Mouse (Mus musculus): Measurements from ENCODE around the gene Ppp1r18. TPM values are rescaled to one million over a fixed set of nuclear protein-coding genes. Genes with fewer than 3 reads are reported as not detected.
"Not testable (repeated sequence)": the region's sequence is repeated elsewhere in the genome, so short reads cannot be mapped to it uniquely, and the experiment has no call there.

The Ppp1r18 gene
- polyA plus RNA-seq, 1 experiment from 2014 or later, result 21.9 TPM

GRCm38 (mm10) chr17:35838570-35838969 lies 26.8 kb upstream of the Ppp1r18 start:
- Histone ChIP-seq H3K4me1 (peaks cover 55% of the 10 kb centered on the region), H3K9me3 (no peaks in the 10 kb centered on the region), H3K4me2 (replicated peaks) (peak overlapping the region; percentile 66), H3K4me3 (peak overlapping the region; percentile 81), H3K9ac (replicated peaks) (peak overlapping the region; percentile 95), H3K27ac (replicated peaks) (peak overlapping the region; percentile 97), H3K27me3 (no peaks in the 10 kb centered on the region), H3K36me3 (peaks cover 25% of the 10 kb centered on the region)
- ATAC-seq (replicated peaks), result 0 out of 2 replicates have a peak, but pooled peaks have one; percentile 14
- 3% methylated on average over 5 of the region's 5 CpGs for WGBS

GRCm38 (mm10) chr17:35839002-35839401 lies 26.4 kb upstream of the Ppp1r18 start:
- Histone ChIP-seq H3K4me3 (peak overlapping the region; percentile 81), H3K9ac (replicated peaks) (peak overlapping the region; percentile 95), H3K36me3 (peaks cover 22% of the 10 kb centered on the region), H3K4me1 (peaks cover 50% of the 10 kb centered on the region), H3K27ac (replicated peaks) (peak overlapping the region; percentile 97), H3K4me2 (replicated peaks) (peak overlapping the region; percentile 66)
- not testable (repeated sequence) for H3K27me3 ChIP-seq; H3K9me3 ChIP-seq; ATAC-seq (replicated peaks)
- WGBS, result 55% methylated on average over 3 of the region's 3 CpGs

- H3K9ac ChIP-seq (replicated peaks), result no peak overlapping the region
Measured at GRCm38 (mm10) chr17:35840561-35840960, 24.8 kb upstream of the Ppp1r18 start.

GRCm38 (mm10) chr17:35841076-35841950 lies 24.1 kb upstream of the Ppp1r18 start, which contains the start of gene Mdc1:
Mdc1 (plus strand) TSS chr17:35841515.
- Histone ChIP-seq H3K9ac (replicated peaks) (peak within 1 kb of the TSS; percentile 67), H3K27ac (replicated peaks) (peak within 1 kb of the TSS; percentile 86), H3K27me3 (no peaks in the 10 kb centered on the region), H3K4me3 (peak within 1 kb of the TSS; percentile 76), H3K4me1 (peaks cover 27% of the 10 kb centered on the region), H3K9me3 (no peaks in the 10 kb centered on the region), H3K36me3 (peaks cover 17% of the 10 kb centered on the region), H3K4me2 (replicated peaks) (peak within 1 kb of the TSS; percentile 64)
- ATAC-seq (replicated peaks), result peak; percentile 90
- WGBS, result under 1% methylated on average over 59 of the region's 59 CpGs

More at GRCm38 (mm10) chr17:35840561-35840960, 24.8 kb upstream of the Ppp1r18 start:
- H3K9me3 ChIP-seq, result no peaks in the 10 kb centered on the region
- H3K4me3 ChIP-seq, result peak overlapping the region; percentile 76
- peaks cover 35% of the 10 kb centered on the region for H3K4me1 ChIP-seq
- H3K27me3 ChIP-seq, result no peaks in the 10 kb centered on the region
- peaks cover 16% of the 10 kb centered on the region for H3K36me3 ChIP-seq
- ATAC-seq (replicated peaks), result no peak
- H3K27ac ChIP-seq (replicated peaks), result peak overlapping the region; percentile 86
- H3K4me2 ChIP-seq (replicated peaks), result peak overlapping the region; percentile 64
- WGBS, result 55% methylated on average over 14 of the region's 14 CpGs

GRCm38 (mm10) chr17:35842006-35842405 lies 23.4 kb upstream of the Ppp1r18 start:
- peaks cover 26% of the 10 kb centered on the region for H3K4me1 ChIP-seq
- H3K9me3 ChIP-seq, result no peaks in the 10 kb centered on the region
- 16% methylated on average over 11 of the region's 11 CpGs for WGBS
- no peak for ATAC-seq (replicated peaks)
- peak overlapping the region; percentile 86 for H3K27ac ChIP-seq (replicated peaks)
- no peaks in the 10 kb centered on the region for H3K27me3 ChIP-seq
- H3K36me3 ChIP-seq, result peaks cover 23% of the 10 kb centered on the region
- H3K9ac ChIP-seq (replicated peaks), result peak overlapping the region; percentile 67
- H3K4me2 ChIP-seq (replicated peaks), result peak overlapping the region; percentile 64
- peak overlapping the region; percentile 76 for H3K4me3 ChIP-seq

- Histone ChIP-seq H3K9me3 (no peaks in the 10 kb centered on the region), H3K9ac (replicated peaks) (no peak overlapping the region), H3K27me3 (no peaks in the 10 kb centered on the region), H3K4me2 (replicated peaks) (no peak overlapping the region), H3K4me1 (peaks cover 26% of the 10 kb centered on the region), H3K4me3 (no peak overlapping the region), H3K36me3 (peaks cover 38% of the 10 kb centered on the region), H3K27ac (replicated peaks) (no peak overlapping the region)
- ATAC-seq (replicated peaks), result no peak
- 95% methylated on average over 3 of the region's 3 CpGs for WGBS
Measured at GRCm38 (mm10) chr17:35843514-35843913, 21.9 kb upstream of the Ppp1r18 start.

- WGBS, result 54% methylated on average over 1 of the region's 1 CpGs
- Histone ChIP-seq H3K4me3 (no peak overlapping the region), H3K9ac (replicated peaks) (no peak overlapping the region), H3K4me2 (replicated peaks) (no peak overlapping the region), H3K9me3 (no peaks in the 10 kb centered on the region), H3K27me3 (no peaks in the 10 kb centered on the region), H3K36me3 (peaks cover 79% of the 10 kb centered on the region), H3K4me1 (no peaks in the 10 kb centered on the region), H3K27ac (replicated peaks) (no peak overlapping the region)
- ATAC-seq (replicated peaks), result no peak
Measured at GRCm38 (mm10) chr17:35848112-35848511, 17.3 kb upstream of the Ppp1r18 start.

GRCm38 (mm10) chr17:35850974-35851373 lies 14.4 kb upstream of the Ppp1r18 start:
- Histone ChIP-seq H3K9ac (replicated peaks) (no peak overlapping the region), H3K27ac (replicated peaks) (no peak overlapping the region), H3K4me3 (no peak overlapping the region), H3K27me3 (no peaks in the 10 kb centered on the region), H3K4me2 (replicated peaks) (no peak overlapping the region), H3K9me3 (no peaks in the 10 kb centered on the region), H3K4me1 (no peaks in the 10 kb centered on the region), H3K36me3 (peaks cover 79% of the 10 kb centered on the region)
- ATAC-seq (replicated peaks), result no peak
- WGBS, result 97% methylated on average over 3 of the region's 3 CpGs

GRCm38 (mm10) chr17:35859371-35859770 lies 6.0 kb upstream of the Ppp1r18 start:
- Histone ChIP-seq H3K4me1 (peaks cover 19% of the 10 kb centered on the region), H3K9ac (replicated peaks) (no peak overlapping the region), H3K27ac (replicated peaks) (no peak overlapping the region), H3K36me3 (peaks cover 18% of the 10 kb centered on the region), H3K4me2 (replicated peaks) (no peak overlapping the region), H3K9me3 (no peaks in the 10 kb centered on the region), H3K27me3 (no peaks in the 10 kb centered on the region), H3K4me3 (no peak overlapping the region)
- WGBS, result 94% methylated on average over 1 of the region's 1 CpGs
- ATAC-seq (replicated peaks), result no peak

- peaks cover 23% of the 10 kb centered on the region for H3K4me1 ChIP-seq
- peaks cover 15% of the 10 kb centered on the region for H3K36me3 ChIP-seq
- H3K27me3 ChIP-seq, result no peaks in the 10 kb centered on the region
- H3K9me3 ChIP-seq, result no peaks in the 10 kb centered on the region
- WGBS, result 74% methylated on average over 2 of the region's 2 CpGs
- H3K9ac ChIP-seq (replicated peaks), result no peak overlapping the region
- ATAC-seq (replicated peaks), result no peak
- no peak overlapping the region for H3K27ac ChIP-seq (replicated peaks)
- no peak overlapping the region for H3K4me3 ChIP-seq
- no peak overlapping the region for H3K4me2 ChIP-seq (replicated peaks)
Measured at GRCm38 (mm10) chr17:35859835-35860234, 5.6 kb upstream of the Ppp1r18 start.

GRCm38 (mm10) chr17:35860831-35861197 lies 4.6 kb upstream of the Ppp1r18 start:
- peak overlapping the region; percentile 66 for H3K4me3 ChIP-seq
- H3K27ac ChIP-seq (replicated peaks), result peak overlapping the region; percentile 94
- H3K4me1 ChIP-seq, result peaks cover 27% of the 10 kb centered on the region
- 3% methylated on average over 12 of the region's 12 CpGs for WGBS
- peak overlapping the region; percentile 64 for H3K9ac ChIP-seq (replicated peaks)
- peak overlapping the region; percentile 64 for H3K4me2 ChIP-seq (replicated peaks)
- peaks cover 15% of the 10 kb centered on the region for H3K36me3 ChIP-seq
- no peaks in the 10 kb centered on the region for H3K27me3 ChIP-seq
- peak; percentile 11; the same call in 1 of the 2 replicates for ATAC-seq (replicated peaks)
- no peaks in the 10 kb centered on the region for H3K9me3 ChIP-seq

GRCm38 (mm10) chr17:35861198-35861857 lies 4.1 kb upstream of the Ppp1r18 start, which contains the start of gene Nrm:
Nrm (plus strand) TSS chr17:35861318.
- no peaks in the 10 kb centered on the region for H3K9me3 ChIP-seq
- H3K27ac ChIP-seq (replicated peaks), result peak within 1 kb of the TSS; percentile 94
- no peaks in the 10 kb centered on the region for H3K27me3 ChIP-seq
- H3K4me1 ChIP-seq, result peaks cover 27% of the 10 kb centered on the region
- peak within 1 kb of the TSS; percentile 66 for H3K4me3 ChIP-seq
- H3K4me2 ChIP-seq (replicated peaks), result peak within 1 kb of the TSS; percentile 64
- H3K9ac ChIP-seq (replicated peaks), result peak within 1 kb of the TSS; percentile 64
- ATAC-seq (replicated peaks), result peak; percentile 95
- WGBS, result under 1% methylated on average over 47 of the region's 47 CpGs
- H3K36me3 ChIP-seq, result peaks cover 15% of the 10 kb centered on the region
